13 mouse cellular contexts compared by ENCODE assay signal in the genomic region with DNA sequence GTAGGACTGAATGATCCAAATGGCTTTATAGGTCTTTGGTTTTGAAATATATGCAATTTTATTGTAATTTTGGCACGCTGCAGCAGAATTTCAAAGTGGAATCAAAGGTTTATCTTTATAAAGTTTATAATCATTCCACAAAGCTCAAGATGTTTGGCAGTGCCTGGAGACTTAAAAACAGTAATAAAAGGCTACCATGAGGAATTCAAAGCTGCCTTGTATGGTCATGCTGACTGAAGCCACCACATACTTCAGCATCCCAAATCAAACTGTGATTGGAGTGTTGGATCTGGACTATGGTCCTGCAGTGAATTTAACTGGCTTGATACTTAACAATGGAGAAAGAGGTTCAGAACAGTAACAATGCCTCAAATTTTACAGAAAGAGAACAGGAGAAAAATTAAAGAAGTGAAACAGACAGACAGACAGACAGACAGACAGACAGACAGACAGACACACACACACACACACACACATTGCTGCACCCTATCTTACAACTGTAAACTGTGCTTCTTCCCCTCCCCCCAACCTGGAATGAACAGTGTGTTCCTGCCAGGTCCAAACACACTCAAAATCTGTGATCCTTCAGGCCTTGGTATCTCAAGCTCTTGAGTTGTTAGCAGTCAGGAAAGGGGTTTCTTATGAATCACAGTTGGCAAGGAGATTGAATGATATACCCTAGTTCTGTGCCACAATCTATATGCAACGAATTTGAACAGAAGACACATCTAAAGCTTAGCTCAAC. TPM values are rescaled to one million over a fixed set of nuclear protein-coding genes. Genes with fewer than 3 reads are reported as not detected.
DNase-seq lines count a peak whose midpoint lies in the region; ATAC-seq and TF ChIP-seq lines count a peak whose summit lies in the region.
"Had no signal": no experiment of that assay in that cellular context is flagged by ENCODE, and none has a peak within 500 bp of the region (broad histone marks: within the 10 kb centered on the region; RNA-seq: fewer than 3 reads in every experiment).

No protein-coding gene starts in this region.

- H3K4me1 ChIP-seq in heart, adult 2 months (ENCODE audit: control insufficient read depth, insufficient read depth, low read length) = peaks cover 6% of the 10 kb centered on the region
- H3K4me1 ChIP-seq in lung, embryonic 15.5 days = peaks cover 12% of the 10 kb centered on the region; the same call in 1 of the 2 replicates
- H3K4me1 ChIP-seq in stomach, embryonic 15.5 days = no peaks in the 10 kb centered on the region
- H3K4me1 ChIP-seq in forebrain, embryonic 11.5 days (replicated peaks; ENCODE audit: control insufficient read depth, insufficient read depth, low read length) = no peaks in the 10 kb centered on the region

- H3K4me3 ChIP-seq in heart, adult 2 months = no peak overlapping the region
- no peak overlapping the region for H3K4me3 ChIP-seq in lung, embryonic 15.5 days
- no peak overlapping the region for H3K4me3 ChIP-seq in stomach, embryonic 15.5 days (replicated peaks)
- no peak overlapping the region for H3K4me3 ChIP-seq in forebrain, embryonic 11.5 days (ENCODE audit: low read depth, low read length)

- peaks cover 2% of the 10 kb centered on the region; the same call in 1 of the 2 replicates for H3K36me3 ChIP-seq in heart, adult 2 months (ENCODE audit: control insufficient read depth, insufficient read depth, low read length)
- H3K36me3 ChIP-seq in lung, embryonic 15.5 days = no peaks in the 10 kb centered on the region
- no peaks in the 10 kb centered on the region for H3K36me3 ChIP-seq in stomach, embryonic 15.5 days
- no peaks in the 10 kb centered on the region for H3K36me3 ChIP-seq in forebrain, embryonic 11.5 days (ENCODE audit: control insufficient read depth, insufficient read depth, low read length)

- intact Hi-C loops in heart, adult 2 months (cut with DNase I) = no loop called here

- H3K27me3 ChIP-seq in heart, adult 2 months (ENCODE audit: control insufficient read depth, insufficient read depth, low read length) = no peaks in the 10 kb centered on the region
- H3K27me3 ChIP-seq in lung, embryonic 15.5 days = no peaks in the 10 kb centered on the region
- H3K27me3 ChIP-seq in stomach, embryonic 15.5 days (replicated peaks) = no peaks in the 10 kb centered on the region
- no peaks in the 10 kb centered on the region for H3K27me3 ChIP-seq in forebrain, embryonic 11.5 days (ENCODE audit: control insufficient read depth, insufficient read depth, low read length)

- no peak for TF ChIP-seq POLR2A in heart, adult 2 months (IDR thresholded peaks at IDR 0.05; ENCODE audit: insufficient read depth, low read depth, low read length)

- WGBS in heart, adult 2 months = 56% methylated on average over 2 of the region's 2 CpGs
- 50% methylated on average over 2 of the region's 2 CpGs for WGBS in lung, embryonic 15.5 days
- WGBS in stomach, embryonic 15.5 days = 51% methylated on average over 2 of the region's 2 CpGs
- 81% methylated on average over 2 of the region's 2 CpGs for WGBS in forebrain, embryonic 11.5 days

- no peak overlapping the region for H3K4me2 ChIP-seq in lung, embryonic 15.5 days
- no peak overlapping the region for H3K4me2 ChIP-seq in stomach, embryonic 15.5 days
- no peak overlapping the region for H3K4me2 ChIP-seq in forebrain, embryonic 11.5 days (ENCODE audit: low read depth, low read length, severe bottlenecking)
- H3K4me2 ChIP-seq: liver, embryonic 11.5 days had no signal

- no peaks in the 10 kb centered on the region for H3K79me2 ChIP-seq in heart, adult 2 months (replicated peaks; ENCODE audit: control insufficient read depth, insufficient read depth, low read length)

- no peaks in the 10 kb centered on the region for H3K9me3 ChIP-seq in lung, embryonic 15.5 days
- no peaks in the 10 kb centered on the region for H3K9me3 ChIP-seq in stomach, embryonic 15.5 days
- H3K9me3 ChIP-seq in forebrain, embryonic 11.5 days (ENCODE audit: control insufficient read depth, low read length) = no peaks in the 10 kb centered on the region

- peak overlapping the region; percentile 11; the same call in 1 of the 2 replicates for H3K27ac ChIP-seq in heart, adult 2 months
- peak overlapping the region; percentile 36; the same call in 1 of the 2 replicates for H3K27ac ChIP-seq in lung, embryonic 15.5 days
- peak overlapping the region; percentile 42 for H3K27ac ChIP-seq in stomach, embryonic 15.5 days
- H3K27ac ChIP-seq in forebrain, embryonic 11.5 days (ENCODE audit: low read depth, low read length) = no peak overlapping the region
- H3K27ac ChIP-seq: kidney, postnatal 0 days had no signal

- TF ChIP-seq CTCF in heart, adult 2 months (IDR thresholded peaks at IDR 0.05) = no peak

- no peak for TF ChIP-seq EP300 in heart, adult 2 months (IDR thresholded peaks at IDR 0.05; ENCODE audit: insufficient read depth, low read depth, low read length)

- no peak overlapping the region for H3K9ac ChIP-seq in heart, adult 2 months (ENCODE audit: low read depth, low read length)
- no peak overlapping the region for H3K9ac ChIP-seq in lung, embryonic 15.5 days
- no peak overlapping the region for H3K9ac ChIP-seq in stomach, embryonic 15.5 days
- no peak overlapping the region for H3K9ac ChIP-seq in forebrain, embryonic 11.5 days (ENCODE audit: low read length)

- peak; percentile 46; the same call in 1 of the 2 replicates for ATAC-seq in lung, embryonic 15.5 days (ENCODE audit: borderline replicate concordance, extremely low read depth, low FRiP score, low TSS enrichment)
- no peak for ATAC-seq in stomach, embryonic 15.5 days (ENCODE audit: insufficient read depth, low FRiP score, low read depth)
- no peak for ATAC-seq in forebrain, embryonic 11.5 days (replicated peaks; ENCODE audit: low FRiP score)
- ATAC-seq: forebrain, embryonic 14.5 days; inflammation-experienced regulatory T-cells, adult 6 months had no signal

- no peak for DNase-seq in heart, adult 2 months
- no peak for DNase-seq in heart, adult 8-10 months (ENCODE audit: low spot score)
- DNase-seq in adipocyte (ENCODE audit: low spot score) = peak; percentile 42
- DNase-seq in c-Kit-positive CD71-positive TER-119-positive erythroid progenitor cells, embryonic 14.5 days (ENCODE audit: low spot score) = no peak
- no peak for DNase-seq in forebrain, embryonic 11.5 days (ENCODE audit: low spot score)
- no peak for DNase-seq in embryo, embryonic 9.5 days (ENCODE audit: extremely low spot score)
- DNase-seq: adrenal gland, postnatal 25 days had no signal

RNA-seq across cellular contexts. Expression of a gene that starts 50.3 kb away (rescaled TPM):
- total RNA-seq in heart, adult 2 months (2021) = 1 to 10 TPM; 2.3 to 4.0 TPM
- 3.3 and 3.9 TPM in 2 replicates for polyA plus RNA-seq in heart, adult 2 months (2012; rRNA removed)
- 1 to 10 TPM; 2.2 to 3.0 (median 2.6) TPM for total RNA-seq in heart, adult 8-10 months (2022)
- 68.3 and 68.6 TPM in 2 replicates for polyA plus RNA-seq in lung, embryonic 15.5 days (2015; fragmentation: Nextera tagmentation; extraction: Ambion mirVana)
- polyA plus RNA-seq in stomach, embryonic 15.5 days (2015; fragmentation: Nextera tagmentation; extraction: Ambion mirVana) = 90.5 and 99.1 TPM in 2 replicates
- 34.6 and 38.3 TPM in 2 replicates for polyA plus RNA-seq in forebrain, embryonic 11.5 days (2014; fragmentation: Nextera tagmentation; extraction: Ambion mirVana)
